Mouse (Mus musculus): ENCODE measurements around the gene Fut7.
"Not testable (repeated sequence)": the region's sequence is repeated elsewhere in the genome, so short reads cannot be mapped to it uniquely, and the experiment has no call there.

Gene Fut7

GRCm38 (mm10) chr2:25422587-25423410 is at the start of gene Fut7:
Gene Fut7, plus strand, starts transcription at chr2:25423267.
- in situ Hi-C loops (cut with MboI; ENCODE audit: low sequenced_read_pairs) = no loop called here

DNA sequence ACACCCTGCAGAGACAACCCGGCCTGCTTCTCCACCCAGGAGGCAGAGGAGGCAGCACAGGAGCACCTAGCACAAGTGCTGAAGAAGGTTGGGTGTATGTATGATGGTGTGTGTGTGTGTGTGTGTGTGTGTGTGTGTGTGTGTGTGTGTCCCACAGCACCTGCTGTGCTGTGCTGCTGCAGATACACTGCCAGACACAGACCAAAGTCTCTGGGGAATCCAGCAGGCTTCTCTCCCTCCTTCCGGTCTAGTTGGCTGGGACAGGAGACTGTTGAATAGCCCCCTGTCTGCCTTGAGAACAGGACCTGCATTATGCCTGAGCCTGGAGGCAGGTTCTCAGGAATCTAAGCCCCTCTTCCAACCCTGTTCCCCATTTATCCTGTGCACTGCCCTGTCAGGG is 49.6 kb upstream of the Fut7 start:
- in situ Hi-C loops (cut with MboI; ENCODE audit: low sequenced_read_pairs) = no loop called here

- in situ Hi-C loops (cut with MboI; ENCODE audit: low sequenced_read_pairs) = no loop called here
Observed at GRCm38 (mm10) chr2:25376589-25376988, 46.5 kb upstream of the Fut7 start.

DNA sequence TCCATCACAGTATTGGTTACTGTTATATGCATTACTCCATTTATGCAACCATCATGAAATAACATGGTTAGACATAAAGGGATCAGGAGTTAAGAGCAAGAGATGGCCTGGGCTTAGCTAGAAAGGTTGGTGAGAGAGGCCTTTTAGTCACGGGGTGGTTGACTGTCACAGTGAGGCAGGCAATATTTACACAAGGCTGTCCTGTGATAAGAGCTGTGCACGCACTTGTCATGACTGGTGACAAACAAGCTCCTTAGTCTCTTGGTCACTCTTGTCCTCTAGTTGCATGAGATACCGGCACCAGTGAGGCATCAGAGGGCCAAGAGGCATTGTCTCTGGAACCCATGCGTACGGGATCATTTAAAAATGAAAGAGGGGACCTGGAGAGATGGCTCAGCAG is 38.6 kb upstream of the Fut7 start:
- in situ Hi-C loops (cut with MboI; ENCODE audit: low sequenced_read_pairs) = no loop called here

DNA sequence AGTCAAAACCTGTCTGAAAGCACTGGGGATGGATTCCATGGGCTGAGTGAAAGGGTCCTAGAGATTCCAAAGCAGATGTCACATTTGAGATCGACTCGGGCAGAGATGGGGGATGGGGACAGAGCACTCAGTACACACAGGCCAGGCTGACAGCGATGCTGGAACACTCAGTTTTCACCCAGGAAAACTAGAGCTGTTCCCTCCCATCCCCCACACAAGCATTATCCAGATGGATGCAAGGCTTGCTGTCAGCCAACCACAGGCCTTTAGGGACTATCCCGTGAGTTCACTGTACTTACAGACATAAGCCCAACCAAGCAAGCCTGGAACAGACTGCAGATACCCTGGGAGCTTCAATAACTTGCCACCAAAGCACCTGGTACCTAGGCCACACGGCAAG is 31.8 kb upstream of the Fut7 start:
- in situ Hi-C loops (cut with MboI; ENCODE audit: low sequenced_read_pairs) = no loop called here

GRCm38 (mm10) chr2:25394281-25395221 is 28.5 kb upstream of the Fut7 start:
- in situ Hi-C loops (cut with MboI; ENCODE audit: low sequenced_read_pairs) = no loop called here

- in situ Hi-C loops (cut with MboI; ENCODE audit: low sequenced_read_pairs) = no loop called here
Observed at GRCm38 (mm10) chr2:25395721-25396596, 27.1 kb upstream of the Fut7 start, which contains the start of gene Entpd2. Gene Entpd2, plus strand, starts transcription at chr2:25395874.

DNA sequence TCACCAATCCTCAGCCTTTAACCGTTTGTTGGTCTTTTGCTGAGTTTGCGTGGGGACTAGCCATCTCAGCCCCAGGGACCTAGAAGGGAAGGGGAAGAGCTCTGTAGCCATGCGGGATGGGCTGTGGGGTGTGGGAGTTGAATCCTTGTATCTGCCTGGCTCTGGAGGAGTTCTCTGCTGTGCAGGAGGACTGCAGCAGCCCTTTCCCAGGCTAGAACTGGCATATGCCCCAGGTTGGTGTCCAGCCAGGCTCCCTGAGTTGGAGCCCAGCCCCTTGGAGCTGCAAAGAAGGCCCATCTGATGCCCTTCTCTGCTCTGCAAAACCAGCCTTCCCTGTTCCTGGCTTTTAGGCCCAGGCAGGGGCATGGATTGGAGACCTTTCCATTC is 26.5 kb upstream of the Fut7 start:
- in situ Hi-C loops (cut with MboI; ENCODE audit: low sequenced_read_pairs) = no loop called here

DNA sequence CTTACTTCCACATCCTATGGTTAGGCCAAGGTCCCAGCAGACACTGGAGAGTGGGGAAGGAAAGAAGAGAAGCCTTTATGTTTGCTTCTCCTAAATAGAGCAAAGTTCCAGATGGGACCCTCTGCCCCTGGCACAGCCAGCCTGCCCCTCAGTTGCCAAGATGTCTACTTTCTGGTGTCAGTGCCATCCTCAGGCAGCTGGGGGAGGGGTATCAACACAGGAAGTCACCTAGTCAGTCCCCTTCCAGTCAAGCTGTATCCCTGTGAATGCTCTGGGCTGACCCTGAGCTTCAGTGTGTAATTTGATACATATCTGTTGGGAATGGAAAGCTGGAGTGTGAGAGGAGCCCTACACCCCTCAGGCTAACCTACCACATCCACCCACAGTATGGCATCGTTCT is 26.1 kb upstream of the Fut7 start:
- in situ Hi-C loops (cut with MboI; ENCODE audit: low sequenced_read_pairs) = no loop called here

- in situ Hi-C loops (cut with MboI; ENCODE audit: low sequenced_read_pairs) = no loop called here
Observed at GRCm38 (mm10) chr2:25398065-25398464, 25.0 kb upstream of the Fut7 start.

GRCm38 (mm10) chr2:25399051-25399450 is 24.0 kb upstream of the Fut7 start, which contains the start of gene Npdc1:
Gene Npdc1, plus strand, starts transcription at chr2:25399351.
- in situ Hi-C loops (cut with MboI; ENCODE audit: low sequenced_read_pairs) = no loop called here

- in situ Hi-C loops (cut with MboI; ENCODE audit: low sequenced_read_pairs) = no loop called here
Observed at GRCm38 (mm10) chr2:25400291-25400690, 22.8 kb upstream of the Fut7 start.

- in situ Hi-C loops (cut with MboI; ENCODE audit: low sequenced_read_pairs) = no loop called here
Observed at GRCm38 (mm10) chr2:25400764-25401163, 22.3 kb upstream of the Fut7 start.

- in situ Hi-C loops (cut with MboI; ENCODE audit: low sequenced_read_pairs) = no loop called here
Observed at GRCm38 (mm10) chr2:25402377-25402971, 20.6 kb upstream of the Fut7 start.

DNA sequence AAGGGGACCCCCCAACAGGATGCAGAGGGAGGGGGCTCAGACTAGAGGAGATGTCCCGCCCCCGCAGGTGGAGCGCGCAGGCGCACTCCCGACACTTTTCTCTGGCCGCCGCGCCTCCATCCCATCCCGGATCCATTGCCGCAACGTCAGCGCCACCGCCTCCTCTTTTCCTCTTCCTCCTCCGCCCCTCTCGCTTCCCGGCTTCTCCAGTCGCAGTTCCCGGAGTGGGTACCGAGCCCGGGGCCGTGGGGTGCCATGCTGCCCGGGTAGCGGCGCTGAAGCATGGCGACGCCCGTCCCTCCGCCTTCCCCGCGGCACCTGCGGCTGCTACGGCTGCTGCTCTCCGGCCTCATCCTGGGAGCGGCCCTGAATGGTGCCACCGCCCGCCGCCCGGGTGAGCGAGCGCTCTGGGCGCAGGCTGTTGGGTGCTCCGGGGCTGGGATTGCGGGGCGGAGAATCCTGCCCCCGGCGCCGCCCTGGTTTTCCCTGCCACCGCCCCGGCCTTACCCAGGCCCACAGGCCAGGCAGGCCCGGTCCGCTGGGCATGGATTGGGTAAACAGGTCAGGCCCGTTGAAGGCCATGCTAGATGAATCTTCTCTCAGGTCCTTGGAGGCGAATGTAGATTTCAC is 20.0 kb upstream of the Fut7 start:
- in situ Hi-C loops (cut with MboI; ENCODE audit: low sequenced_read_pairs) = no loop called here

DNA sequence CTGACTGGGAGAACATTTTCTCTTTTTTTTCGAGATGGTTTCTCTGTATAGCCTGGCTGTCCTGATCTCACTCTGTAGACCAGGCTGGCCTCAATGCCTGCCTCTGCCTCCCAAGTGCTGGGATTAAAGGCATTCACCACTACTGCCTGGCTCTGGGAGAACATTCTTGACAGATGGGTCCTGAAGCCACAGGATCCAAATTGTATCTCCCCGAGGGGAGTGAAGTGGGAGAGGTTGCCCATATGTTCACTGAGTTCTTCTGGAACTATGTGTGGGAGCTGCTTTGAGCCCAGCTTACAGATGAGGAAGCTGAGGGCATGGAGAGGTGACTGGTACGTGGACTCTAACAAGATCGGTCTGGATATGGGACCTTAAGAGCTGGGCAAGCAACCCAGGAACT is 19.1 kb upstream of the Fut7 start:
- in situ Hi-C loops (cut with MboI; ENCODE audit: low sequenced_read_pairs) = no loop called here

- in situ Hi-C loops (cut with MboI; ENCODE audit: low sequenced_read_pairs) = no loop called here
Observed at GRCm38 (mm10) chr2:25408908-25409307, 14.2 kb upstream of the Fut7 start.

- in situ Hi-C loops (cut with MboI; ENCODE audit: low sequenced_read_pairs) = not testable (repeated sequence)
Observed at GRCm38 (mm10) chr2:25413436-25413835, 9.6 kb upstream of the Fut7 start.

- in situ Hi-C loops (cut with MboI; ENCODE audit: low sequenced_read_pairs) = no loop called here
Observed at GRCm38 (mm10) chr2:25417426-25417825, 5.6 kb upstream of the Fut7 start.

DNA sequence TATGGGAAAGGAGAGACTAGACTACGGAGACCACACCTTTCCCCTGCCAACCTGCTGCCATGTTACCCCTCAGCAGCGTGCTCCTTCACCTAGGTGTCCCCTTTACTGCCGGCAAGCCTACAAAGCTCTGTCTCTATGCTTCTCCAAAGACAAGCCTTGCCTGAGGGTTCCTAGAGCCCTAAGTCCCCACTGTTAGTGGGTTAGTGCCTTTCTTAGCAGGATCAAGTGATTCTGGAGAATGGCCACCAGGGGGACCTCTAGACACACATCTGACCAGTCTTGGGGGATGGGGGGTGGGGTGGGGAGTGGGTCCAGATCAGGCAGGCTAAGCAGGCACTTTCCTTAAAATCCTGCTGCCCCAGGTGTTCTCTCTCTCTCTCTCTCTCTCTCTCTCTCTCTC is 1.2 kb upstream of the Fut7 start:
- in situ Hi-C loops (cut with MboI; ENCODE audit: low sequenced_read_pairs) = no loop called here
